Mouse (Mus musculus) T-helper 1 cell (primary cell): ENCODE results near the gene Selenon.

Source experiments
- in situ Hi-C: fragments of 300-600 bp; cut with MboI, MseI; formaldehyde crosslinking; loops from one replicate; pipeline ENCODE4 v1.15.1; 2025; ENCODE audit warnings: high pct_unique_total_duplicates

Gene Selenon

DNA sequence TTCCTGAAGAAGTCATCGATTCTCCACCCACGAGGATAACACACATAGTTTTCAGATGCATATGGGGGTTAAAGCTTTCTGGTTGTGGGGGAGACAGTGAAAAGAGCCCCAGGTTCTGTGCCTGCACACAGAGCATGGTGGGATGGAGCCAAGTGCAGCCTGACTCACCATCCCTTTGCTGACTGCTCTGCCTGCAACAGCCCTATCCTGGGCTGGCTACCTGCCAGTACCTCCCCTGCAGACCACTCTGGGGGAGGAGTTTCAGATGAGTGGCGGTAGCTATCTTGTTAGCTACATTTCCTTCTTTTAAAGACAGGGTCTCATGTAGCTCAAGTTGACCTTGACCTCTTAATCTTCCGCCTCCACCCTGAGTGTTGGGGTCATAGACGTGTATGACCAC is 26.4 kb upstream of the Selenon start:
- in situ Hi-C loops = no loop called here

DNA sequence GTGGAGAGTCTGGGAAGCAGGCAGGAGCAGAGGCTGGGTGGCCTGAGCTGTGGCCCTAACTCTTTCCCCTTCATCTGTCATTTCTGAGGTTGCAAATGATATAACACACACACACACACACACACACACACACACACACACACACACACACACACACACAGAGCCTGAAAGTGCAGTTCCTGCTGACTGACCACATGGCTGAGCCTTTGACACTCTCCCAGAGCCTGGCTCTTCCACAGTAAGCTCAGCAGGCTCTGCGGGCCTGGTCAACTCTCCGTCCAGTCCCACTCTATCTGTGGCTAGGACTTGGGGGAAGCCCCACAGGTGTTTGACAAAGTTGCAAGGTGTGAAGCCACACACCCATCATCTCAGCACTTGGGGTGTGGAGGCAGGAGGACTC is 25.3 kb upstream of the Selenon start:
- in situ Hi-C loops = no loop called here

DNA sequence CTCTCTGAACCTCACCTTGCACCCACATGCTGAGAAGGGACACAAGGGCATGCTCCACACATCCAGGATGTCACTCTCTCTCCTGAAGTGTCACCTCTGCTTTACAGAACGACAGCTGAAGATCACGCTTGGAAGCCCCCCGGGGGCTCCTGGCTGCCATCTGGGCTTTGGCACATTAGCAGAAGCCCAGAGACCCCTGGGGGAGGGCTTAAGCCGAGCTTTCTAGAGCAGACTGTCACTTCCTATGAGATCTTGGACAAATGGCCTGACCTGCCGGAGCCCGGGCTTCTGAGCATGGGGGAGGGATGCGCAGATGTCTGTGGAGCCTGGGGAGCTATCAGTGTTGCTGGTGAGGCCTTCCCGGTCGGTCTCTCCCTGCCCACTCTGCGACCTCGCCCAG is 23.5 kb upstream of the Selenon start:
- in situ Hi-C loops = no loop called here

DNA sequence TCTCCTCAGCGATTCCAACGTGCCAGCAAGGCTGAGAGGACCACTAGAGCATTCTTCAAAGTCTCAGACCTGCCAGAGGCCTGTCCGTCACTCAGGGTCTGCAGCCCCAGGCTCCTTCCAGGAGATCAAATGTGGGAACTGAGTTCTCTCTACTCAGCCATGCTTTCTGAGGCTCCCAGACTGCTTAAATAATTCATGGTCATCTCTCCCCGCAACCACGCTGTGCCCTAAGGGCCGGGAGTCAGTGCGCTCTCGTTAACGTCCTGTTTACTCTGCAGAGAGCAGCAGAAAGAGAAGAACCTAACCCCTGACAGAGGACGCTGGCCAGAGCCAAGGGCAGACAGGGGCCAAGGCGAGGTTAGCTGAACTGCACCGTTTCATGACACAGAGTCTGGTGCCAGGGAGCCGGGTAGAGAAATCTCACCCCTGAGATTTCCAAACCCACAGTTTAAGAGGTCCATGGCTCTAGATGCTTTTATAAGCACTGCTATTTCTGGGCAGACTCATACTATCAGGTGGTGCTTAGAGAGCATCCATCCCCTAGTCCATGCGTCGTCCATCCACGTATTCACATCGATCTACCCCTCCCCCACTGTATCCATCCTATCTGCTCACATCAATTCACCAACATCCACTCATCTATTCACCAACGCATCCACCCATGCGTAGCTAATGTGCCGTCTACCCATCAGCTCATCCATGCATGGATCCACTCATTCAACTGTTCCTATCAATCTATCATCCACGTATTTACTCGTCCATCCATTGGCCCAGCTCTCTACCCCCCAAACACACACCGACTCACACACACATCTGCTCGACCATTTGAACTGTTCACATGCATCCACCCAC is 20.7 kb upstream of the Selenon start:
- in situ Hi-C loops = no loop called here

DNA sequence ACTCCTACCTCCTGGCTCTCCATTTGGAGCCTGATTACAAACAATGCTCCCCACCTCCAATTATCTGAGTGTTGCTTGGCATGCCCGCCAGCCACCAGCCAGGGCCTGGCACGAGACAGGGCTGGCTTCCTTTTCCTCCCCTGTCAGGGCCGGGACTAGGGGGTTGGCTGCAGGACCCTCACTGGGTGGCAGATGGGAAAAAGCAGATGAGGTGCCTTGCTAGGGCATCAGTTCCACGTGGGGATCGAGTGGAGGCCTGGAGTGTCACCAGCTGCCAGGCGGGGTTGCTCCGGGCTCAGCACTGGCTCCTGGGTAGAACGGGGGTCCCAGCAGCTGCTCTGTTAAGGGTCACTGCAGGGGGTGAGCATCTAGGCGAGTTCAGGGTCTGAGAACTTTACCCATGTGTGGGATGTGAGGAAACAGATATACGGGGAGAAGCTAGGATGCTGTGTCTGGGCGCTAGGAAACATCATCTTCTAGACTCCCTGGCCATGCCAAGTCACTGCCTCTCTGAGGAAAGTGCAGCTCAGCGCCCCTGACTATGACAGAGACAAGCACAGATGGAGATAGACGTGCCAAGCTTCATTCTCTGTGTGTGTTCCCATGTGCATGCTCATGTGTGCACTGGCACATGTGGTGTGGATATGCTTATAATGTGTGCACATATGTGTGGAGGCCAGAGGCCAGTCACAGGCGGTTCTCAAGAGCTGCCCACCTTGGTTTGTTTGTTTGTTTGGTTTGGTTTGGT is 18.9 kb upstream of the Selenon start:
- in situ Hi-C loops = no loop called here

DNA sequence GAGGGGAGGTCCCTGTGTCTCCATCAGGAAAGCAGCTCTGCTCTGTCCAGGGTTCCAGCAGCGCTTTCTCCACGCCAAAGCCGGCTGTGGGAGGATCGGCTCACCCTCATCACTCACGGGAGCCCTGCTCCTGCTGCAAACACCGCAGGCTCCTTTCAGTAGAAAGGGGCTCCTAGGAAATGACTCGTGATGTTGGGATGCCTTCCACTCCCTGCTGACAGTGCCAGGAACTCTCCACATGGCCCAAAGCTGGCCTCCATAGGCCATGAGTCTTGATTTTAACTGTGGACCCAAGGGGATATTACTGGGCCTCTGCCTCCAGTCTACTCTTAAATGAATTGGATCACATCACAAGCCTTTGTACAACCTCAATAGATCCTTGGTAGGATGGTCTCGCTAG is 17.9 kb upstream of the Selenon start:
- in situ Hi-C loops = no loop called here

DNA sequence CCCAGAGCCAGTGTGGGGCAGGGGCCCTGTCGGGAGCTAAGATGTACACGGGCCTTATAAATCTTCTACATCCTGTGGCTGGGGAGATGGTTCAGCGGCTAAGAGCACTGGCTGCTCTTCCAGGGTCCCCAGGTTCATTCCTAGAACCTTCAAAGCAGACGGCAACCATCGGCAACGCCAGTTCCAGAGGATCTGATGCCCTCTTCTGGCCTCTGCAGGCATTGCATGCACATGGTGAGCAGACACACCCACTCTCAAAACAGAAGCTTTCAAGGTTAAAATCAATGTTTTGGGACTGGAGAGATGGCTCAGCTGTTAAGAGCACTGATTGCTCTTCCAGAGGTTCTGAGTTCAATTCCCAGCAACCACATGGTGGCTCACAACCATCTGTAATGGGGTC is 17.2 kb upstream of the Selenon start:
- in situ Hi-C loops = no loop called here

DNA sequence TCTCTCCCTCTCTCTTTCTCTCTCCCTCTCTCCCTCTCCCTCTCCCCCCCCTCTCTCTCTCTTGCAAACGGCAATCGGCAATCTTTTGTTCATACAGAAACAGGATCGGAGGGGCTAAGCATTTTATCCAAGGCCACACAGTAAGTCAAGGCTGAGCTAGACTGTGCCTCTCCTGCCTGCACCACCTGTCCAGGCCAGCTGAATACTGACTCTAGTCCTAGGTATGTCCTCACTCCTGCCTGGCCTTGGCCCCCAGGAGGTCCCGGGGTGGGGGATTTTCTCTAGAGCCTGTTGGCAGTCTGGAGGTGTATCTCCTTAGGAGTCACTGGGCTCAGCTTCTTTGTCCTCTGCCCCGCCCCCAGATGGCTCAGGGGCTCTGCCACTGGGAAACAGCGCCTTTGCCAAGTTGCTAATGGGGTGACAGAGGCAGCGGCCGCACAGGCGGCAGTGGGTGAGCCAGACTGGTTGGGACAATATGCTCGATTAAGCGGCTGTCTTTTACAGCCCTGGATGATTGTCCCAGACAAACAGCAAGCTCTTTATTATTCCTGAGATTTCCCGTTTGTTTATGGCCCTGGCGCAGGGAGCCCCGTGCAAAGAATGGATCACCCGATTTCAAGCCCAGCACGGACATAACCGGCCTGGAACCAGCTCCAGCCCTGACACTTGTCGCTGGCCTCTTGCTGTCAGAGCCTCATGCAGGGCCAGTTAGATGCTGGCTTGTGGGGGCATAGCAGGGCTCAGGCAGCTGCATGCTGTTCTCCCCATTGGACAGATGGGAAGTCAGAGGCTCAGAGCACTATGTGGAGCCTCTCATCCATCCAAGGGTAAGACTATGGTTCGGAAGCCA is 15.6 kb upstream of the Selenon start:
- in situ Hi-C loops = no loop called here

DNA sequence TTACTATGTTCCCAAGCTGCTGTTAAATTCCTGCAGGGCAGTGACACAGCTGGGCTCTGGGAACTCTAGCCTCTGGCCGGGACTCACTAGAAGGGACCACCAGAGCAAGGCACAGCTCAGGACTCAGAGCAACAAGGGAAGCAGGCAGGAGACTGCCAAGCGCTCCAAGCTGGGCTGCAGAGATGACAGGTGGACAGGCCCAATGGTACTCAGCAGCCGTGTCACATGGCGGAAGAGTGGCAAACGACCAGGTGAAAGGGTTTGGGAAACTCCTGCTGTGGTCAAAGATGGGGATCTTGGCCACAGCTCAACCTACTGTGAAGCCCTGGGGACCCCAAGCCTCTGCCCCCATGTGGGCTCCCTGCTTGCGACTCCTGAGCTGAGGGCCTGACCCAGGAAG is 12.1 kb upstream of the Selenon start:
- in situ Hi-C loops = no loop called here

DNA sequence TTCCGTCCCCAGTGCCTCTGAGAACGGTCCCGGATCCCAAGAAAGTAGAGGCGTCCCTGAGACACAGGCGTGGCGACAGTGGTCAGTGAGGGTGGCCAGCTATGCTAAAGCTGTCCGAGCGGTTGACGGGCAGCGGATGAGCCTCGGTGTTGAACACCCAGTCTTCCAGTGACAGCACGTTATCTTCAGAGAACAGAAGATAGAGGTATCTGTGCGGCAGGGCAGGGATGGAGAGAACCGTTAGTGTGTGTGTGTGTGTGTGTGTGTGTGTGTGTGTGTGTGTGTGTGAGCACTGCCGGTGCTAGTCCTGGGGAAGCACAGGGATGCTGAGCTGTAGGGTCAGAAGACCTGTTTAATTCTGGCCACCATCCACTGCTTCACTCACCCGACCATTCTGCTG is 11.7 kb upstream of the Selenon start:
- in situ Hi-C loops = no loop called here

DNA sequence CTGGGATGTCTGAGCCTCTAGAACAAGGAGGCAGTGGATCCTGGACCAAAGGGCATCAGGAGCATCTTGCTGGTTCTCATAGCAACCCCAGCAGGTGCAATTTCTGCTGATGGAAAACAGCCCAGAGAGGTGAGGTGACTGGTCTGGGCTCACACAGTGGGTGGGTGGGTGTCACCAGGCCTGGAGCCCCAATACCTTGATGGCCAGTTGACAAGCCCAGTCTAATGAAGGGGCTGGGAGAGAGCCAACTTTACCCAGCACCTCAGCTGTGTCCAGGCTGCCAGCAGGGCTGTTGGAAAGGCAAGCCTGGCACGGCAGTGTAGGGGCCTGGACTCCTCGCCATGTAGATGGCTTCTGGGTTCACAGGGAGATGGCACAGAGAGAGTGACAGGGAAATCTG is 10.0 kb upstream of the Selenon start:
- in situ Hi-C loops = no loop called here

DNA sequence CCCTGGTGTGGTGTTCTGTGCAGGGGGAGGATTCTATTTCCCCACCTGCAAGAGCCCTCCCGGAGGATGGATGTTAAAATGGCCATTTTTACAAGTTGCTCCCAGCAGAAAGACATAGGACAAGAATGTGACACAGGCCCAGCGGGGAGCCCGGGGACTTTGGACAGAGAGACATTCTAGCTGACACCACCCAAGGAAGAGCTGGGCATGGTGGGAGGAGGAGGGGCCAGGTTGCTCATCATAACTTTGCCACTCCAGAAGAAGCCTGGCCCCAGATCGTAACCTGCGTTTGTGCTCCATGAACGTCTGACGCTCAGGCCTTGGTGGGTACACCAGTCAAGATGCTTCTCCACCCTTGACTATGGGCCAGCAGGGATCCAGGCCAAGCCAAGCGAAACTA is 8.7 kb upstream of the Selenon start:
- in situ Hi-C loops = no loop called here

DNA sequence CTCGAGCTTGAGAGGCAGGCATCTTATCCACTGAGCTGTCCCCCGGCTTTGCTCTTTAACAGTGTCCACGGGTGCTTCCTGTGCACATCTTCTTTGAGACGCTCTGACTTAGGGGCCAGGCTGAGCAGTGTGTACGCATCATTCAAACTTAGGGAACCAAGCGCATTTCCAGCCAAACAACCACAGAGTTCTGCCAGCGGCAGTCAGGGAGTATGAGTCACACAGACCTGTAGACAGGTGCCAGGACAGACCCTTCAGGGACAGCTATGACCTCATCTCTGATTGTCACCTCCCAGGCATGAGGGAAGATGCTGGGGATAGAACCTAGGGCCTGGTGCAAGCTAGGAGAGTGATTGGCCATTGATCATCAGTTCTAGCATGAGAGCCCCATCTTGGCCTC is 7.2 kb upstream of the Selenon start:
- in situ Hi-C loops = no loop called here

DNA sequence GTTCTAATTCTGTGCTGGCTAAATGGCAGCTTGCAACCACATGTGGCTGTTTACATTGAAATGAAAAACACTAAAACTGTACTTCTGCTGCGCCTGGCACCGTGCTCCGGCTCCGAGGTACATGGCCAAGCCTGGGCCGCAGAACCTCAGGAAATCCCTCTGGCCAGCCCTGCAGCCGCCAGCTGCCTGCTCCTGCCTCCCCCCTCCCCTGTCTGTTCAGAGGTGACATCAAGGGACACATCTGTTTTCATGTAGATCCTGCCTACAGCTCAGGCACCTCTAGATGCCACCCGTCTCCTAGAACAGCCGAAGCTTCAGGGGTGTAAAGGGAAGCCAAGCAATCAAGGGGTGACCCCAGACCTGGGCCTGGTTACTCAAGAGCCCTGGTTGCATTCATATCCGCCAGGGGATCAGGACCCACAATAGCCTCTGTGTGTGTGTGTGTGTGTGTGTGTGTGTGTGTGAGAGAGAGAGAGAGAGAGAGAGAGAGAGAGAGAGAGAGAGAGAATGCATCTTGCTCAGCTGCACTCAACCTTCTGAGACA is 6.7 kb upstream of the Selenon start:
- in situ Hi-C loops = no loop called here

DNA sequence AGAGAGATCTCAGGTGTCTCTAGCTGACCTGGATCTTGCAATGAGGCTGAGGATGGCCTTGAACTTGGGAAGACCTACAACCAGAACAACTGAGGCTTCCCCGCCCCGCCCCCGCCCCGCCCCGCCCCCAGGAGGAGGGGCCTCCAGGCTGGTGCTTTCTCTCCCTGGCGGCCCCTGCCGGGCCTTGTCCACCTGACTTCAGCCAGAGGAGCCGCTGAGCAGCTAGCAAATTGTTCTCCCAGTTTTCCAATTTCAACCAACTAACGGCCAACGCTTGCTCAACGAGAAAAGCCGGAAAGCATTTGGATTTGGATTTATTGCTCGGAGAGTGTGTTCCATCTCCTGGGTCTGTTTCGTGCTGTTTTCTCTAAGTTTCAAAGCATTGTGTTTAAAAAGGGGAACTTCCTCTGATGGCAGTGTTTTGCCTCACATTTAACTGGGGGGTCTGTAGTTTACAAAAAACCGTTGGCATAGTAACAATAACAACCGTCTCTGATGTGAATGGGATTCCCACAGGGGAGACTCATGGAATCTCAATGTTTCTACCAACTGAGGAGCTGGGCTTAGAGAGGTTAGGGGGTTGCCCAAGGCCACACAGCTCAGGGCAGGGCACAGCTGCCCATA is 5.8 kb upstream of the Selenon start:
- in situ Hi-C loops = no loop called here

DNA sequence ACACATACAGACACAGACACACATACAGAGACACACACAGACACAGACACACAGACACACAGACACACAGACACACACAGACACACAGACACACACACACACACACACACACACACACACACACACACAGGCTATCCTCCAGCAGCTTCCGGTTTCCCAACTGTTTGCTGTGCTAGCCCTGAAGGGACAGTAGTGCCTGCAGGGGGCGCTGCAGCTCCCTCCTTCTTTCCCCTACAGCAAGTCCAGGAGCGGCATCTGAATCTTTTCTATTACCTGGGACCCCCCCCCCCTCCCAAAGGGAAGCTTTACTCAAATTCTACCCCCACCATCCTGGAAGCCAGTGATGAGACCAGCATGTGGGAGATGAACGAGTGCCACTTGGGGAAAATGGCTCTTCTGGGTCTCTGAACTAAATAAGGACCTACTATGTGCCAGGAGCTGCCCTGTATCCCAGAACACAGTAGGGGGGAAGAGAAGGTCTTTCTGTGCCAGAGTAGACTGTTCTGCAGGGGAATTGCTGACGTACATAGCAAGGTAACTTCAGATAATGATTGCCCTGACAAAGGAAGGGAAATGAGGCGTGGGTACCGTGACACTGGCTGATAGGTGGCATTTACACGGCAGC is 4.1 kb upstream of the Selenon start:
- in situ Hi-C loops = no loop called here

DNA sequence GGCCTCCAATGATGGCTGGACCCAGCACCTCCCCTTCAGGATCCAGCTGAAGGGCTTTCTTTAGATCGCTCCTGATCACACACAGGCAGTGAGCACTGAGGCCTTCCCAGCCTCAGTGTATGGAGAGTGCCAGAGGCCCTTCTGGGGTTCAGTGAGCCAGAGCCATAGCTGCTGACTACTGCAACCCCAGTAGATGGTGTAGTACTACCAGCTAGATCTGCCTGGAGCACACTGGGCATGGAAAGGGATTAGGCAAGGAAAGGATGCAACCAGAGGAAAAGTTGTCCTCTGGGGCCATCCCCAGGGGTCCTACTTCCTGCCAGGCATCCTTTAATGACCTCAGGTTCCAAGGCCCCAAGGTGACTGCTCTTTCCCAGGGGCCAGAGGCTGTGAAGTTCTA is 1.7 kb upstream of the Selenon start:
- in situ Hi-C loops = no loop called here

DNA sequence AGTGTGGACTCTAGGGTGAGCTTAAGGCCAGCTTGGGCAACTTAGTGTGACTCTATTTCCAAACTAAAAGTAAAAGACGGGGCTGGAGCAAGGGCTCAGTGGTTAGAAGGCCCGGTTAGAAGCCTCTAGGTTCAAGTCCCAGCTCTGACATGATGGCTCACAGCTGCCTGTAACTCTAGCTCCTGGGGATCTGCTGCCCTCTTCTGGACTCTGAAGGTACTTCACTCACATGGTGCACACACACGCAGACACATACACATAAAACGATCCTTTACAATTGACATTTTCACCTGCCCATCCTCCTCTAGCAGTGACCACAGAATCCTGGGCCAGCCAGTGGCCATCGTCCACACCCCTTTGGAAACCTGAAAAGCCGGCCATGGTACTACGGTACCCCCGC is 2.1 kb downstream of the Selenon start:
- in situ Hi-C loops = no loop called here

DNA sequence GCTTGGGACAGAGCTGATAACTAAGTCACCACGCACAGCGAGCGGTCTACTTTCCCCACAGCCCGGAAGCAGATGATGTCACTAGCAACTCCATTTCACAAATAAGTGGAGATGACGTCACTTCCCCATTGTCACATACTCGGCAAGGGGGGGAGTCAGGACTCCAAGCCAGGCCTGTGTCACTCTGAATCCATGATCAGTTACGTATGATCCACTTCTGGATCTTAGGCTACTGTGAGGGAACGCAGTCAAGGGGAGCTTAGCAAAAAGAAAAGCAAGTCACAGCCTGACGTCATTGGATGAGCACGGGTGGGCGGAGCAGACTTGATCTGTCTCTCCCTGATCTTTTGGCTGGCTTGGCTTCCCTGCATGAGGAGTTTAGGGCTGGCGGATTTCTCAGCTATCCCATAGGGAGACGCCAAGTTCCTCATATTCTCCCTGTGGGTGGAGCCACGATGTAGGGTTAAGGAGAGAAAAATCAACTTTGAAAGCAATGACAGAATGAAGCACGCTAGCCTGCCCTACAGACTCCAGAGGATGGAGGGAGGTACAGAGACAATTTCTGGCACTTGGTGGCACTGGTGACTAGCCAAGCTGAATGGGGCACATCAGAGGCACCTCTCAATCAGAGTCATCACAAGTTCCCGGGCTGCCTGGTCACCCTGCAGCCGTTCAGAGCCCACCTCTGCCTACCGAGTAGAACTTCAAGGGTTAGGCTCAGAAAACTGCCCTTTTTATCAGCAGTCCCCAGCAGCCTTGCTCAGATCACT is 3.6 kb downstream of the Selenon start:
- in situ Hi-C loops = no loop called here
